Mouse (Mus musculus): ENCODE measurements around the gene Tagln2.

The Tagln2 gene

GRCm38 (mm10) chr1:172551009-172551408 is 51.2 kb downstream of the Tagln2 start:
- no peak for TF ChIP-seq CTCF (conservative IDR thresholded peaks at IDR 0.05; ENCODE audit: low read length)
- no peak for TF ChIP-seq POU5F1 (IDR thresholded peaks at IDR 0.05; ENCODE audit: borderline replicate concordance, low read length)
- TF ChIP-seq NANOG (IDR thresholded peaks at IDR 0.05; ENCODE audit: borderline replicate concordance, low read length): no peak
- Histone ChIP-seq H3K9me3 (ENCODE audit: low read length) (peaks cover 7% of the 10 kb centered on the region; the same call in 1 of the 2 replicates), H3K4me3 (replicated peaks; ENCODE audit: low read length) (no peak overlapping the region), H3K4me1 (replicated peaks; ENCODE audit: low read depth, low read length) (peaks cover 33% of the 10 kb centered on the region), H3K36me3 (ENCODE audit: insufficient read depth, low read length) (no peaks in the 10 kb centered on the region), H3K27me3 (ENCODE audit: insufficient read depth, low read length) (peaks cover 74% of the 10 kb centered on the region)

DNA sequence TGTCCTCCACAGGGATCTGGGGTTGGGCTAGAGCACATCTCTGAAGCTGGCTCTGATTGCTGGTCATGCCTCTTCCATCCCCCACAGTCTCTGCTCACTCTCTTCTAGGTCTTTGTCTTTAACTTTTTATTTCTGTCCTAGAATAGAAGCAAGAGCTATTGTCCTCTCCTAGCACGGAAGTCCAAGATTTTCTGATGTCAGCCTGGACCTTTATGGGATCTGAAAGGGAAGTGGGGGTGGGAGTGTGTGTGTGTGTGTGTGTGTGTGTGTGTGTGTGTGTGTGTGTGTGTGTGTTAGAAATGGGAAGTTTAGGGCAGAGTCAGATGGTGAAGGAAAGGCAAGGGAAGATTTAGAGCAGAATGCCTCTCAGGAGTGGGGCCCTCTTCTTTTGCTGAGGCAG is 52.8 kb downstream of the Tagln2 start:
- no peak for TF ChIP-seq NANOG (IDR thresholded peaks at IDR 0.05; ENCODE audit: borderline replicate concordance, low read length)
- no peak for TF ChIP-seq POU5F1 (IDR thresholded peaks at IDR 0.05; ENCODE audit: borderline replicate concordance, low read length)
- no peak for TF ChIP-seq CTCF (conservative IDR thresholded peaks at IDR 0.05; ENCODE audit: low read length)
- no peak overlapping the region for H3K4me3 ChIP-seq (replicated peaks; ENCODE audit: low read length)
- peaks cover 77% of the 10 kb centered on the region for H3K27me3 ChIP-seq (ENCODE audit: insufficient read depth, low read length)
- H3K36me3 ChIP-seq (ENCODE audit: insufficient read depth, low read length): no peaks in the 10 kb centered on the region
- H3K9me3 ChIP-seq (ENCODE audit: low read length): peaks cover 7% of the 10 kb centered on the region; the same call in 1 of the 2 replicates
- peaks cover 41% of the 10 kb centered on the region for H3K4me1 ChIP-seq (replicated peaks; ENCODE audit: low read depth, low read length)

DNA sequence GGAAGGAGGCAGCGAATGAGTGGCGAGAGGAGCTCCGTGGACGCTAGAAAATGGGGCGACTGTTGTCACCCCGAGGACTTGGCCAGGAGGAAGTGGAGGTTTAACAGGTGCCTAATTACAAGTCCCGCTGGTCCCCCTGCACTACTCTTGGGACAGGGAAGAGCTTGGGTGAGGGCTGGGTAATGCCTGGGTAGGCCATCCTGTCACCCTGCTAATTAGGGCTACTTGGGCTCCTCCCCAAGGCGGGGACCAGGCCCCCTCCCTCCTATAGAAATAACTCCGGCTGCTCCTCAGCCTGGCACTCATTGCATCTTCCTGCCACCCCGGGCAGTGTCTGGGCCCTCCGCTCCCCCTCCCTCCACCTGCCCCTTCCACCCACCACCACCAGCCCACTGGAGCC is 55.8 kb downstream of the Tagln2 start, which contains the start of gene Vsig8:
Gene Vsig8, plus strand, starts transcription at position 301 of the 400 bp plus-strand sequence.
- H3K36me3 ChIP-seq (ENCODE audit: insufficient read depth, low read length): no peaks in the 10 kb centered on the region
- H3K9me3 ChIP-seq (ENCODE audit: low read length): peaks cover 7% of the 10 kb centered on the region; the same call in 1 of the 2 replicates
- TF ChIP-seq CTCF (conservative IDR thresholded peaks at IDR 0.05; ENCODE audit: low read length) (no peak), NANOG (IDR thresholded peaks at IDR 0.05; ENCODE audit: borderline replicate concordance, low read length) (no peak), POU5F1 (IDR thresholded peaks at IDR 0.05; ENCODE audit: borderline replicate concordance, low read length) (no peak)
- peaks cover 80% of the 10 kb centered on the region for H3K27me3 ChIP-seq (ENCODE audit: insufficient read depth, low read length)
- H3K4me3 ChIP-seq (replicated peaks; ENCODE audit: low read length): peak within 1 kb of the TSS; percentile 7; the same call in 1 of the 2 replicates
- H3K4me1 ChIP-seq (replicated peaks; ENCODE audit: low read depth, low read length): peaks cover 27% of the 10 kb centered on the region
